Mouse (Mus musculus) layer of hippocampus, postnatal 10 days (tissue): ENCODE results near the gene 1700001O22Rik. TPM values are rescaled to one million over a fixed set of nuclear protein-coding genes. Genes with fewer than 3 reads are reported as not detected.

Experiments used
- DNase-seq, 2 experiments: peaks; one replicate each; pipeline ENCODE4 v3.0.0; 2021; ENCODE audit warnings: low spot score in 2 of 2
- total RNA-seq, 2 experiments: library from RNA; stranded (reverse); gene quantifications; 2 replicates each; pipeline ENCODE4 v1.2.3; 2021

Gene 1700001O22Rik
- total RNA-seq, 2 experiments from 2014 or later, result 2.0 to 3.2 TPM

GRCm38 (mm10) chr2:30755985-30756765 is 47.3 kb downstream of the 1700001O22Rik start:
- no peak for DNase-seq

GRCm38 (mm10) chr2:30754831-30755230 is 48.6 kb downstream of the 1700001O22Rik start:
- no peak for DNase-seq

DNA sequence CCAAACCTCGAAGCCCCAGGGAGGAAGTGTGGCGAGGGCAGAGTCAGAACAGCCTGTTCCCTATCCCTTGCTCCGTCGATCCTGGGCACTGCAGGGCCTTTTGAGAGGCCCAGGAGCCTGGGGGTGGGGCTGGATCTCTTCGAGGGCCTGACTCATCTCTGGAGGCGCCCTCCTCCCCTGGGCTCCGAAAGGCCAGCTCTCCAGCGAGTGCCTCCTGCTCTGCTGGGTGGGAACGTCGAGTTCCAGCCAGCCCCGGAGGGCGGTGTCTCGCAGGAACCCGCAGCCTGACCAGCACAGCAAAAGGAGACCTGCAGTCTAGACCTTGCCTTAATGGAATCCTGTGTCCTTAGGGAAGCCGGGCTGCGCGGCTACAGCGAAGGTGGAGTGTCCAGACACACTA is 50.2 kb downstream of the 1700001O22Rik start:
- DNase-seq, result no peak

- DNase-seq, result no peak
Measured at GRCm38 (mm10) chr2:30752471-30752870, 51.0 kb downstream of the 1700001O22Rik start.

DNA sequence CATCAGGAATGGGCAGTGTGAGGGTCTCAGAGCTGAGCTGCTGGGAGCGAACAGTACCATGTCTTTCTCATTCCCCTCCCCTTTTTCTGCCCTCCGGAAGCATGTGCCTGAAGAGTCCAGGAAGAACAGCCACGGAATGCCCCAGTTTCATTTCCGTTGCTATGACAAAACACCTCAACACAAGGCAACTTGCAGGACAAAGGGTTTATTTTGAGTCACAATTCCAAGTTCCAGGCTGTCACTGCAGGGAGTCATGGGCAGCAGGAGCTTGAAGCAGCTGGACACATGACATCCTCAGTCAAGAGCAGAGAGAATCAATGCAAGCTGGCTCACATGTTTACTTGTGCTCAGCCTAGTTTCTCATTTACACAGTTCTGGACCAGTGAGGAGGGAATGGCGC is 53.4 kb downstream of the 1700001O22Rik start:
- DNase-seq, result no peak

DNA sequence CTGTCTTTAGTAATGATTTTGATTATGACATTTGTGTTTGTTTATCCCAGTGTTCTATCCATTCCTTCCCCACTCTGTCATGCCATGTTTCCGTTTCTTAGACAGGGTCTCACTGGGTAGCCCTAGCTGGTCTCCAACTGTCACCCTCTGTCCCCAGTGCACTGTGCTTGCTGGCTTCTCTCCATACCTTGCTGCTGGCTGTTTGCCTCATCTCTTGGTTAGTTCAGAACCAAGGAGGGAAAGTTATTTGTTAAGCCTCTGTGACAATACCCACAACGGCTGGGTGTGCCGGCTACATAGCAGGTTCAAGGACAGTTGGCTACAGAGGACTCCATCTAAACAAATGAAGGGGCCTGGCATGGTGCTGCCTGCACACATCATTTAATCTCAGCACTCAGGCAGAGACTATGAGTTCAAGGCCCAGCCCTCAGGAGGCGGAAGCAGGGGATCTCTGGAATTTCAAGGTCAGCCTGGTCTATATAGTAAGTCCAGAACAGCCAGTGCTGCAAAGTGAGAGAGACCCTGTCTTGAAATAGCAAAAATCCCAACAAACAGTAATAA is 55.8 kb downstream of the 1700001O22Rik start:
- DNase-seq, result no peak

Other genes starting within 250 kb of the 1700001O22Rik start
- gene Cstad, start 208.6 kb downstream of the 1700001O22Rik start, total RNA-seq, result 1 to 10 TPM; 4.0 to 6.5 TPM
- 10 to 100 TPM; 44.9 to 57.7 TPM for gene Ntmt1, start 4.2 kb upstream of the 1700001O22Rik start, total RNA-seq
- gene Asb6, start 26.7 kb upstream of the 1700001O22Rik start, total RNA-seq, result 10 to 100 TPM; 34.9 to 36.1 TPM
- gene Prrx2, start 31.3 kb upstream of the 1700001O22Rik start, total RNA-seq, result 1 to 10 TPM; 2.5 to 3.9 TPM
- gene Ptges, start 126.2 kb upstream of the 1700001O22Rik start, total RNA-seq, result 1 to 10 TPM; 5.7 to 6.6 TPM
- gene Tor1b, start 149.3 kb upstream of the 1700001O22Rik start, total RNA-seq, result 10 to 100 TPM; 33.3 to 35.2 TPM
- gene Tor1a, start 164.3 kb upstream of the 1700001O22Rik start, total RNA-seq, result 10 to 100 TPM; 44.4 to 52.8 TPM
- gene BC005624, start 178.5 kb upstream of the 1700001O22Rik start, total RNA-seq, result 10 to 100 TPM; 49.0 to 52.0 TPM
- gene Usp20, start 178.6 kb upstream of the 1700001O22Rik start, total RNA-seq, result 10 to 100 TPM; 73.6 to 74.9 TPM